Mouse (Mus musculus): ENCODE results near the gene D17Wsu92e.

The D17Wsu92e gene

DNA sequence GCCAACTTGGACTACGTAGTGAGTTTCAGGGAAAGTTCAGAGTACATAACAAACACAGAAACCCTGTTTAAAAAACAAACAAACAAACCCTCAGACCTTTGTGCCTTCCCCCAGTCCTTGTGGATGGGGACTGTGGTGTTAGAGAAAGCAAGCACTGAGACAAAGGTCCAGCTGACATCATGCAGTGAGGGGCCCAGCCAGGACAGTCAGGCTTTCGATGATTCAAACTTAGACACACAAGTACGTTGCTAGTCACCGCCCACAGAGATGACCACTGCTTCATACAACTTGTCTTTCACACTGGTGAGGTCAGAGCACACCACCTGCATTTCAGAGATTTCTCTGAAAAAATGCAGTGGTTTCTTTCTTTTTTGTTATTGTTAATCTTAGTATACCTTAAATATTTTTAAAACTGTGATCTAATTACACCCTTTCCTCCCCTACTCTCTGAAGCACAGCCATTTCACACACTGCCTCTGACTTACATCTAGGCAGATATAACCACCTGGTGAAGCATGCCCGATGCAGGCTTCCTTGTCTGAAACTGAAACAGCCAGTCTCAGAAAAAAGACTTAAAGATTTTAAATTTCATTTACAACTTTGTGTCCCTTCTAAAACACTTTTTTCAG, 39.3 kb downstream of the D17Wsu92e start:
- TF ChIP-seq GATA4 (IDR thresholded peaks at IDR 0.05; ENCODE audit: insufficient replicate concordance, low read length) = no peak

DNA sequence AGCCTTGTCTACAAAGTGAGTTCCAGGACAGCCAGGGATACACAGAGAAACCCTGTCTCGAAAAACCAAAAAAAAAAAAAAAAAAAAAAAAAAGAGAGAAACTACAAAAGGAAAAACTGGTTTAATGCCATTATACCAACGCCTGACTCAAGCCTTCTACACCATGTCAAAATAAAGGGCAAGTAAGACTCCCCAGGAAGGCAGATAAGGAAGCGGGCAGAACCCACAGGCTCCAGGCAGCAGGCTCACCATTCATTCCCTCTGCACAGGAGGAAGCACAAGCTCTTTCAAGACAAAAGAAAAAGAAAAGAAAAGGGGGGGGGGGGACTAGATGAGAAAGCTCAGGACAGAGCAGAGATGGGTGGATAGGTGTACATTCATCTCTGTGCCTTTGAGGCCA, 40.7 kb downstream of the D17Wsu92e start:
- no peak for TF ChIP-seq GATA4 (IDR thresholded peaks at IDR 0.05; ENCODE audit: insufficient replicate concordance, low read length)

DNA sequence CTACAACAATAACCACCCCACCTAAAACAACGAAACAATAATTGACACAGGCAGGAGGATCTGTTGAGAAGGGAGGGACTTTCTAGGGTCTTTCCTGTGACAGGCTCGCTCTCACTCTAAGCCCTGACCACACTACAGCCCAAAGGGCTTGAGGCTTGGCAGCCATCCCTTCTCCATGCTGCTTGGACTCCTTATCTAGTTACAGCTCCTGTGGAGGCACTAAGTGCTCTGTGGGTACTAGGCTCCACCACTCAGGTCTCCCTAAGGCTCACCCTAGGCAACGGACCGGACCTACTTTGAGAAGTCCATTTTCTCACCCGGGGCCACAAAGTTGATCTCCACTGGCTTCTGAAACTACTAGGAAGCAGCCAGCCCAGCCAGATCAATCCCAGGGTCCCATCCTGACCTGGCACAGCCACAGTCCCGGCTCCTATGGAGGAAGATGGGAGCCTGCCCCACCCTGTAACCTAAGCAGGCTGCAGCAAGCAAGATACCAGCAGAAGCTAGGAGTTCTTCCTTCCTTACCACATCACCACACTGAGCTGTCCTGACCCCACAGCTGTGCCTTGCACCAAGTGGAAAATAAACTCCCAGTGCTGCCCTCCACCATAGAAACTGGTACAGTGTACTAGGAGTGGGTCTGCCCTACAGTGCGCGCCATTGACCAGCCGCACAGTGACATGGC, 41.6 kb downstream of the D17Wsu92e start:
- no peak for TF ChIP-seq GATA4 (IDR thresholded peaks at IDR 0.05; ENCODE audit: insufficient replicate concordance, low read length)

DNA sequence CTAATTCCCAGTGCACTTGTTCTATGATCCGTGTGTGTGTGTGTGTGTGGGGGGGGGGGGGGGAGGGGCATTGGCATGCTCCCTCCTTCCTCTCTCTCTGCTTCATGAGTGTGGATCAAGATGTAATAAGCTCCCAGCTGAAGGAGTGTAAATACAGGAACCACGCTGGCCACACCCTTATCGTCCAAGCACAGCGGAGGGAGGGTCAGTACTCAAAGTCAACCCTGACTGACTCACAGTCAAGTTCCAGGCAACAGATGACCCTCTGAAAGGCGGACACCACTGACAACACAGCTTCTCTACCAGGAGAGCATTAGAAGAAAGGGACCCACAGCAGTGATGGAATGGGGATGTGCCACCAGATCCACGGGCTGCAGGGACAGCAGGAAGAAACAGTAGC, 42.6 kb downstream of the D17Wsu92e start:
- TF ChIP-seq GATA4 (IDR thresholded peaks at IDR 0.05; ENCODE audit: insufficient replicate concordance, low read length) = no peak

DNA sequence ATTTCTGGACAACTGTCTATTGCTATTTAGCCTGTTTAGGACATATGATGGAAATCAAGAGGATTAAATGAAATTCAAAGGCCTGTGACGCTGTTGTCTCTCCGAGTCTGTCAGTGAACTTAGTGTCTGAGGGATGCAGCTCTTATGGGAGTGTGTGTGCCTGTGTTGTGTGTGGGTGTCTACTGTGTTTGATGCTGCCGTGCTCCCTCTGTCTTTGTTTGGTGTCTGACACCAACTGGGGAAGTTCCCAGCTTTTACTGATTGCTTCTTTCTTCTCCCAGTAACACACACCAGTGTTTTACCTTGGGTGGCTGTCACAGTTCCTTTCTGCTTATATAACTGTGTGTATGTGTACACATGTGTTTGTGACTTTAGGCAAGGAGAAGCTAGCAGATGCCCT, 46.2 kb downstream of the D17Wsu92e start:
- TF ChIP-seq GATA4 (IDR thresholded peaks at IDR 0.05; ENCODE audit: insufficient replicate concordance, low read length) = no peak

DNA sequence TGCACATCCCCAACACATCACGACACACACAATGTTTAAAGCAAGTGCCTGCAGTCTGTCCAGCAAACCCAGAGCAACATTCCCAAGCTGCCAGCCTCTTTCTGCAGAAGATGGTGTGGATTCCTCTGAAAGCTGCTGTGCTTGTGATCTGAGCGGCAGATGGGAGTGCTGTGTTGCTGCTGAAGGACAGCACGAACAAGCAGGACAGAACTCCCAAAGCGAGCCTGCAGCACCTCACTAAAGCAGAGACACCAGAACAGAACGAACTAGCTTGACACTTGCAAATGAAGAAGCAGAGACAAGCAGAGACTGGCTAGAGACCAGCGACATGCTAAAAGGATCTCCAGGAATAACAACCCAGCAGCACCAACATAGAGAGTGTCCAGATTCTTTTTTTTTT, 48.8 kb downstream of the D17Wsu92e start:
- TF ChIP-seq GATA4 (IDR thresholded peaks at IDR 0.05; ENCODE audit: insufficient replicate concordance, low read length) = no peak

DNA sequence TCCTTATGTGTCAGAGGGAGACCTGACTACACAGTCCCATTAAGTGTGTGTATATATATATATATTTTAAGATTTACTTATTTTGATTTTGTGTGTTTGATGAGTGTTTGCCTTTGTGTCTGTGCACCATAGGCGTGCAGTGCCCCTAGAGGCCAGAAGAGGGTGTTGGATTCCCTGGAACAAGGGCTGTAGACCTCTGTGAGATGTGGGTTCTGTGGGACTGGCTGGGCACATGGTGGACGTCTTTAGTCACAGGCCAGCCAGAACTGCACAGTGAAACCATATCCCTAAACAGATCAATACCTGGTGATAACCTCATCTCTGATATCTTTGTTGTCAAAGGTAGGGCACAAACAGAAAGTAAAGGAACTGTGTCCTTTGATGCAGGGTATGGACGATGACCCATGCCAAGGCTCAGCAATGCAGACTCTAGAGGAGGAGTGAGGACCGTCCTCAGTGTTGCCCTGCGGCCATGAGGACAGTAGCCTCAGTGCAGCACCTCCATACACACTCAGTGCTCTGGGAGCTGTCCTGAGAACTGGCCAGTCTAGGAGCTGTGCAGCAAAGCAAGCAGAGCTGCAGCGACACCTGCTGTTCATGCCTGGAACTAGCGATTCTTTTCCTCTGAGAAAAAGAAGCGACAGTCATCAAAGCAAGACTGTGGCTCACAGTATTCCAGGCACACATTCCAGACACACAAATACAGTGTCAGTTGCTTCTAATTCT, 51.5 kb downstream of the D17Wsu92e start:
- no peak for TF ChIP-seq GATA4 (IDR thresholded peaks at IDR 0.05; ENCODE audit: insufficient replicate concordance, low read length)

DNA sequence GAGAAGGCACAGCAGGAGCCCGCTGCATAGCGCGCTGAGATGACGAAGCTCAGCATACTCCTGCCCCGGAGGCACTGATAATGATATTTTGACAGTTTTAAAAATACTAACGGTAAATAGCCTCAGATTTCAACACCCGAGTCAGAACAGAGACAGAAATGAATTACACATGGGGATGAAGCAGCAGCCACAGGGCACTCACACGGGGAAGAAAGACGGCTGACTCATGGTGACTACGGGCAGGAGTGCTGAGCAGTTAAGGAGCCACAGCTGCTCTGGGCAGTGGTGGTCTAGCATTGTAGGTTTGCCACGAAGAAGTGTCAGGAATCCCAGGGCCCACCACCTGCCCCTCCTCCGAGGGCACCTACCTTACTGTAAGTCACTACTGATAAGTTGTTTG, 52.9 kb downstream of the D17Wsu92e start:
- TF ChIP-seq GATA4 (IDR thresholded peaks at IDR 0.05; ENCODE audit: insufficient replicate concordance, low read length) = no peak

DNA sequence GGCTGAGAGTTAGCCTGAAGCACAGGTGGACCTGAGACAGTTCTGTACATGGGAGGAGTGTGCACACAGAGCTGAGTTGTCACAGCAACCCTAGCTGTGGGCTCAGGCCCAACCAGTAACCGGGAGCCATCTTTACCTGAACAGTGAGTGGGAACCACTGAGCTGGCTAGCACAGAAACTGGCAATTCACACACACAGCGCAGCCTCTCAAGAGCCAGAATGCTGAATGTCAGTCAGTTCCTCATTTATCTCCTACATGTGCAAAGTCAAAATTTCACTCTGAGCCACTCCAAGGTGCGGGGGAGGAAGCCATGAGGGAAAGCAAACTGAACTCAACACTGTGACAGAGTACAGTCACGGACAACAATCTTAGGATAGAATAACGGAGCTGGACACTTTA, 53.3 kb downstream of the D17Wsu92e start:
- no peak for TF ChIP-seq GATA4 (IDR thresholded peaks at IDR 0.05; ENCODE audit: insufficient replicate concordance, low read length)

DNA sequence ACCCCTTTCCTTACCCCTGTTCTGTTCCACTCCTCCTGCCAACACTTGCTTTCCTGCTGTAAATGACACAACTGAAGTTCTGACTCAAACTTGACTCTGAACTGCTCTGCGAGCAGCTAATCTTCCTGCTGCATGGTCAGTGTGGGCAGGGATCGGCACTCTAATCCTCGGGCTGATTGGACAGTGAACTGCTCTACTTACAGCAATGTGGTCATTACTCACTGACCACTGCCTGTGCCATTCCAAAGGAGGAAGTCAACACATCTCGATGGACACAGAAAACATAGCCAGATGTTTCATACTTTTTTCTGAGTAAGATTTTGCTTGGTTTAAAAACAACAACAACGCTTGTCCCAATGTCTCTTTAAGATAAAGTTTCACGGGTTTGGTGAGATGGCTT, 55.4 kb downstream of the D17Wsu92e start:
- no peak for TF ChIP-seq GATA4 (IDR thresholded peaks at IDR 0.05; ENCODE audit: insufficient replicate concordance, low read length)

DNA sequence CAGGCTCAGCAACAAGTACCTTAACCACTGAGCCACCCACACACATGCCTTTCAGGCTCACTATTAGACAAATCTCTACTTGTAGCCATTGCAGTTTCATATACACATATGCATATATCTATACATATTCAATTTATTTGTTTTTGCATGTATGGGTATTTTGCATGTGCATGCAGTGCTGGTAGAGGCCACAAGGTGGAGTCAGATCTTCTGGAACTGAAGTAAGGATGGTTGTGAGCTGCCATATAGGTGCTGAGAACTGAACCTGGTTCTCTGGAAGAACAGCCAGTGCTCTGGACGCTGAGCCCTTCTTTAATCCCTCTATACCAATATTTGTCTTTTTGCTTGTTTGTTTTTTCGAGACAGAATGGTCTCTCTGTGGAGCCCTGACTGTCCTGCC, 56.0 kb downstream of the D17Wsu92e start:
- TF ChIP-seq GATA4 (IDR thresholded peaks at IDR 0.05; ENCODE audit: insufficient replicate concordance, low read length) = no peak

DNA sequence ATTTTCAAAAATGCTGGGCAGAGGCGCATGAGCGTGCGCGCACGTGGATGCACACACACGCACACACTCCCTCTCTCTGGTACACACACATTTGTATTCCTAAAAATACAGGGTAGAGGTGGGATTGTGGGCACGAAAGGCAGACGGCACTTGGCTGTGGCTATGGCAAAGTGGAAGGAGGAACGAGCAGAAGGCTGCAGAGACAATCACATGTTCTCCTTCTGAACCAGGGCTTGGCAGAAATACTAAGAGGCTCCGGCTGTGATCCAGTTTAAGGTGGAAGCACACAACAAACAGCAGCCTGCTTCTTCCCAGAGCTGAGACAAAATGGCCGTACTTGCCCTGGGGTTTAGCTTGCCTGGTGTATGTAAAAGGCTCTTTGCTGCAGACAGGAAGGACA, 57.6 kb downstream of the D17Wsu92e start:
- no peak for TF ChIP-seq GATA4 (IDR thresholded peaks at IDR 0.05; ENCODE audit: insufficient replicate concordance, low read length)

DNA sequence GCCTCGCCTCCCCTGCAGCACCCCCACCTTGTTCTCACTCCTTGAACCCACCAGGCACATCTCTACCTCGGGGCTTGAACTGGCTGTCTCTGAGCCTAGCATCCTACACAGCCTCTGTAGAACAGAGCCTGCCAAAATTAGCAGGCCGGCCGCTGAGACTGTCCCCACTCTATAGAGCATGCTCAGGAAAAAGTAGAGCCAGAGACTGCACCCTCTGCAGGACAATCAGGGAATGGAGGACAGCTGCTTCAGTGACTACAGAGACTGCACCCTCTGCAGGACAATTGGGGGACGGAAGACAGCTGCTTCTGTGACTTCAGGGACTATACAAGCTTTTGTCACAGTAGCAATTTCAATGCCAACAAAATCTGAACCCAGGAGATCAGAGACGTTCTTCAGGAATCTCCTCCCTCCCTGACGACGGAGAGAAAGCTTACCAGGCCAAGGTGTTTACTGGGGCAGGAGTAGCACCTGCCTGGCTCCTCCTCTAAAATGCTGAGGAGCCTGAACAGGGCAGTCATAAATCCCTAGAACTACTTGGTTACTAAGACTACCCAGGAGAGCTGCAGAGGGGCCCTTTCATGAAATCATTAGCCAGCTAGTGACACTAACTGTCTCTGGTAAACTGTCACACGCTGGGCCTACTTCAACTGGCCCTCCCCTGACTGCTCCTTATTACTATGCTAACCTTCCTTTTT, 58.7 kb downstream of the D17Wsu92e start:
- TF ChIP-seq GATA4 (IDR thresholded peaks at IDR 0.05; ENCODE audit: insufficient replicate concordance, low read length) = no peak

DNA sequence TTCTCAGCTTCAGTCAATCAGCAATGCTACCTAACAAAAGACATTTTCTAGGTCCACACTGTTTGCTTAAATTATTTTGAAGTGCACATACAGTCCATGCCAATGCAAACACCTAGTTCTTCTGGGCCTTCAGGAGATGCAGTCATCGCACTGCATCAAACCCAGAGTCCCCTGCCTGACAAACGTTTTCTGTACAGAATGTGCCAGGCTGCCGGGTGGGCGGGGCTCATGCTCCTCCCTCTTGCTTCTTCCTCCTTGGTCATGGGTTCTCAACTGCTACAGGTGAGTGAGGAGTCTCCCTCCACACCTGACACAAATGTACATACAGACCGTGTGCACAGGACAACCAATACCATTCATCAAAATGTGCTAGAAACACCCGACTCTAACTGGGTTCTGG, 60.3 kb downstream of the D17Wsu92e start:
- TF ChIP-seq GATA4 (IDR thresholded peaks at IDR 0.05; ENCODE audit: insufficient replicate concordance, low read length) = no peak

DNA sequence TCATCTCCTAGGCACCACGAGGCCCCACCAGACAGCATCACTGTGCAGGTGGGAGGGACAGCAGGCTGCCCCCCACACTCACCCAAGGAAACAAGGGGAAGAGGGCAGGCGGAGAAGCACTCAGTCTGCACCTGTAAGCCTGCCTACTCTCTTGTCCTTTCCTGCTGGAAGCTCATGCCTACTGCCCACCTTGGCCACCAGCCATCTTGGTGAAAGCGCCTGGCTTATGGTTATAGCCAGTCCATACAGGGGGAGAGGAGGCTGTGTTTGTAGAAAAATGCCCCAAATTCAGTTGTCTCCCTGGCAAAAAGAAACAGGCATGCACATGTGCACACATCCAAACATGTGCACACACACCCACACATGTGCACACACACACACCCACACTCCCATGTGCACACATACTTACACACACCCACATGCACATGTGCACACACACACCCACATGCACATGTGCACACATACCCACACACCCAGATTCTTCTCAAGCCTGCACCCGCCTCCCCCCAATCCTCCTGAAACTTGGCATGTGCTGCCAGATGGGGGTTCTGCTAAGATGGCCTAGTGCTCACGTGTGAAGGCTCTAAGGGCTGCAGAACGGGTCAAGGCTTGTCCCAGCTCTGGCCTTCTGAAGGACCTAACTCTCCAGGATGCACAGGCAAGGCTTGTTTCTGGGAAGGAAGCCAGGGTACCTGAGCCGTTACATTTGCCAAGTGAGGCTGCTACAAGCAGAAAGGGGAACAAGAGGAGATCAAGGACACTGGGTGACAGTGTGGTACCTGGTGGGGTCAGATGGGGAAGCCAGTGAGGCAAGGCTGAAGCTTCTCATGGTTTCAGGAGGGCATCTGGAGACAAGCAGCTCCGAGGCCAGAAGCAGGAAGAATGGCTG, 68.9 kb downstream of the D17Wsu92e start:
- TF ChIP-seq GATA4 (IDR thresholded peaks at IDR 0.05; ENCODE audit: insufficient replicate concordance, low read length) = no peak

All from liver, adult (tissue).